Comparison of ENCODE assay signal across 7 mouse cellular contexts in genomic region chr10:121767295-121767694, GRCm38 (mm10). TPM values are rescaled to one million over a fixed set of nuclear protein-coding genes. Genes with fewer than 3 reads are reported as not detected.
DNase-seq lines count a peak whose midpoint lies in the region; ATAC-seq and TF ChIP-seq lines count a peak whose summit lies in the region.
"Not testable (repeated sequence)": the region's sequence is repeated elsewhere in the genome, so short reads cannot be mapped to it uniquely, and the experiment has no call there.

No protein-coding gene starts in this region.

- H3K9me3 ChIP-seq in ES-E14 (ENCODE audit: control insufficient read depth, insufficient read depth, low read depth, low read length); embryonic facial prominence, embryonic 10.5 days; hindbrain, postnatal 0 days (ENCODE audit: low read length): not testable (repeated sequence)

- not testable (repeated sequence) for H3K4me1 ChIP-seq in ES-E14 (ENCODE audit: control insufficient read depth in 2 of 2, insufficient read depth in 2 of 2, low read length in 2 of 2, poor library complexity in 1 of 2); embryonic facial prominence, embryonic 10.5 days; hindbrain, postnatal 0 days (ENCODE audit: insufficient read depth, low read length); thymus, adult 2 months (replicated peaks; ENCODE audit: control insufficient read depth, insufficient read depth, low read length)

- ATAC-seq in hindbrain, postnatal 0 days = not testable (repeated sequence)
- ATAC-seq in megakaryocyte progenitor cell, adult 5-6 weeks (replicated peaks; ENCODE audit: poor library complexity) = 0 out of 2 replicates have a peak, but pooled peaks have one; percentile 37

- intact Hi-C loops in left cerebral cortex, postnatal 4 days (cut with DNase I) = not testable (repeated sequence)

- not testable (repeated sequence) for H3K27me3 ChIP-seq in embryonic facial prominence, embryonic 10.5 days (replicated peaks; ENCODE audit: low read depth, poor library complexity, severe bottlenecking); hindbrain, postnatal 0 days (ENCODE audit: insufficient read depth, low read length); thymus, adult 2 months (ENCODE audit: control insufficient read depth, insufficient read depth, low read length)

- H3K4me3 ChIP-seq in ES-E14 (ENCODE audit: insufficient read depth in 1 of 2, low read depth in 1 of 2, low read length in 2 of 2, poor library complexity in 1 of 2, severe bottlenecking in 1 of 2); embryonic facial prominence, embryonic 10.5 days; hindbrain, postnatal 0 days (ENCODE audit: low read length); thymus, adult 2 months (ENCODE audit: control insufficient read depth, insufficient read depth, low read length): not testable (repeated sequence)

- TF ChIP-seq CTCF in hindbrain, postnatal 0 days (IDR thresholded peaks at IDR 0.05; ENCODE audit: low read depth) = peak; percentile 51
- not testable (repeated sequence) for TF ChIP-seq CTCF in thymus, adult 2 months (IDR thresholded peaks at IDR 0.05; ENCODE audit: borderline replicate concordance, control insufficient read depth, extremely low read depth, insufficient read depth, low read length, poor library complexity)

- not testable (repeated sequence) for H3K4me2 ChIP-seq in hindbrain, postnatal 0 days (ENCODE audit: low read depth, low read length)

- H3K9ac ChIP-seq in ES-E14 (ENCODE audit: insufficient read depth, low read depth, low read length, poor library complexity, severe bottlenecking); hindbrain, postnatal 0 days (replicated peaks; ENCODE audit: low read length): not testable (repeated sequence)

- peak; percentile 43 for DNase-seq in ES-E14 (ENCODE audit: low read depth, low spot score)
- peak; percentile 24 to 32 for DNase-seq in adrenal gland, postnatal 36 days
- peak; percentile 32 for DNase-seq in embryonic facial prominence, embryonic 10.5 days (ENCODE audit: low spot score)
- peak; percentile 42 for DNase-seq in hindbrain, postnatal 0 days (ENCODE audit: low spot score)
- DNase-seq in left cerebral cortex, postnatal 4 days = peak; percentile 32
- DNase-seq in thymus, adult 2 months = peak; percentile 12

- not testable (repeated sequence) for TF ChIP-seq POLR2A in thymus, adult 2 months (IDR thresholded peaks at IDR 0.05; ENCODE audit: control insufficient read depth, extremely low read depth, insufficient read depth, low read length, poor library complexity)

- 81% methylated on average over 3 of the region's 3 CpGs for WGBS in embryonic facial prominence, embryonic 10.5 days
- 83% methylated on average over 3 of the region's 3 CpGs for WGBS in hindbrain, postnatal 0 days
- WGBS in thymus, adult 2 months = 89% methylated on average over 3 of the region's 3 CpGs

- in situ Hi-C loops in ES-E14 (cut with MboI; ENCODE audit: low sequenced_read_pairs in 2 of 2, unreplicated experiment in 2 of 2) = loop anchor here in 1 of 2 experiments (25.0 kb wide), 1 partner anchor 270 kb away; the partner anchor contains the start of gene Srgap1

- H3K36me3 ChIP-seq in ES-E14 (ENCODE audit: control insufficient read depth, insufficient read depth, low read length, poor library complexity, severe bottlenecking); embryonic facial prominence, embryonic 10.5 days (replicated peaks); hindbrain, postnatal 0 days (ENCODE audit: insufficient read depth, low read length); thymus, adult 2 months (ENCODE audit: control insufficient read depth, insufficient read depth, low read length): not testable (repeated sequence)

- H3K27ac ChIP-seq in ES-E14 (ENCODE audit: insufficient read depth, low read depth, low read length, poor library complexity, severe bottlenecking); embryonic facial prominence, embryonic 10.5 days (replicated peaks); hindbrain, postnatal 0 days; thymus, adult 2 months (ENCODE audit: control insufficient read depth, insufficient read depth, low read length): not testable (repeated sequence)

TF ChIP-seq in ES-E14, 5 proteins besides CTCF, POLR2A, EP300 and RAD21:
- TF ChIP-seq ZC3H11A (IDR thresholded peaks at IDR 0.05; ENCODE audit: borderline replicate concordance, low read depth, low read length) = peak; percentile 59; the same call in 1 of the 2 replicates

RNA-seq across cellular contexts. Expression of gene BC048403, which starts 27.6 kb away (rescaled TPM):
- 5.2 and 8.6 TPM in 2 replicates for total RNA-seq in ES-E14 (2012; rRNA removed)
- total RNA-seq in adrenal gland, postnatal 36 days (2021) = 10 to 100 TPM in 1 of 2 experiments, 1 to 10 TPM in 1; 9.0 to 13.3 TPM
- 2.8 and 3.6 TPM in 2 replicates for polyA plus RNA-seq in embryonic facial prominence, embryonic 10.5 days (2016; fragmentation: Nextera tagmentation; extraction: Ambion mirVana)
- 2.0 and 3.9 TPM in 2 replicates for total RNA-seq in hindbrain, postnatal 0 days (2014; rRNA removed)
- 1.5 and 1.9 TPM in 2 replicates for polyA plus RNA-seq in hindbrain, postnatal 0 days (2015; fragmentation: Nextera tagmentation; extraction: Ambion mirVana)
- total RNA-seq in left cerebral cortex, postnatal 4 days (2021) = 1 to 10 TPM; 6.3 to 6.5 TPM
- total RNA-seq in megakaryocyte progenitor cell, adult 5-6 weeks (2015) = 10.9 and 14.0 TPM in 2 replicates
- 3.7 and 4.3 TPM in 2 replicates for total RNA-seq in megakaryocyte progenitor cell, adult 5-6 weeks (2017)
- 4.4 and 5.3 TPM in 2 replicates for polyA plus RNA-seq in thymus, adult 2 months (2012; rRNA removed)
